Mouse (Mus musculus) small intestine, adult 2 months (tissue): ENCODE results near the gene Tnk2.

ENCODE experiments used
- CTCF ChIP-seq: fragments of 200-500 bp; IDR thresholded peaks from 2 replicates; pipeline ENCODE4 v1.5.1; 2012; ENCODE audit warnings: low read depth, mild to moderate bottlenecking, control low read depth, inconsistent platforms, low read length, moderate library complexity, mixed read lengths; ENCODE audit not compliant: insufficient replicate concordance, insufficient read length; ENCODE audit errors: extremely low read depth
- POLR2A ChIP-seq: fragments of 200-500 bp; IDR thresholded peaks from 2 replicates; pipeline ENCODE4 v1.6.1; 2012; ENCODE audit warnings: low read depth, mild to moderate bottlenecking, control low read depth, inconsistent platforms, low read length, moderate library complexity

GRCm38 (mm10) chr16:32609401-32609779 is 34.3 kb upstream of the Tnk2 start:
- TF ChIP-seq CTCF: no peak
- TF ChIP-seq POLR2A: no peak
